Mouse (Mus musculus): Measurements from ENCODE around the gene Nat14.

DNA sequence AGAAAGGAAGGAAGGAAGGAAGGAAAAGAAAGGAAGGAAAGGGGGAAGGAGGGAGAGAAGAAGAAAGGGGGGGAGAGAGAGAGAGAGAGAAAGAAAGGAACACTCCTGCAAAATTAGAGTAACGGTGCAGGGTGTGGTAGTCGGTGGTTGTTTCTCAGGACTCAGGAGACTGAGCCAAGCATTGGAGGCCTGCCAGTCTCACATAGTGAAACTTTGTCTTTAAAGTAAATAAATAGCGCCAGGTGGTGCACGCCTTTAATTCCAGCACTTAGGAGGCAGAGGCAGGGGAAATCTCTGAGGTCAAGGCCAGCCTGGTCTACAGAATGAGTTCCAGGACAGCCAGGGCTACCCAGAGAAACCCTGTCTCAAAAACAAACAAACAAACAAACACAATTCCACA is 35.1 kb upstream of the Nat14 start:
- TF ChIP-seq POLR2A (IDR thresholded peaks at IDR 0.05; ENCODE audit: borderline replicate concordance, extremely low read depth, insufficient read depth, insufficient read length, poor library complexity, severe bottlenecking), result no peak
- no peak for TF ChIP-seq CTCF (IDR thresholded peaks at IDR 0.05; ENCODE audit: borderline replicate concordance, extremely low read depth, insufficient read depth, insufficient read length)

Measured in brain, embryonic 14.5 days (tissue).